Mouse (Mus musculus) ES-CJ7 (cell line): ENCODE measurements at regions not wholly inside any gene's neighbourhood (a gene's known extent, or its start where the extent isn't known, plus 50 kb on each side); places are given as distances from the start of the nearest gene placed in this dataset.
A peak's percentile ranks its signal among the peaks of the same experiment; 100 is the strongest.

Source experiments
- DNase-seq: peaks from one replicate; pipeline ENCODE4 v3.0.0; 2011; ENCODE audit warnings: low read depth, low spot score

- no peak for DNase-seq
Measured at GRCm38 (mm10) chr1:72002471-72003116, 209.5 kb downstream of the Mreg start.

GRCm38 (mm10) chr1:72000741-72001140 lies 211.4 kb downstream of the Mreg start:
- no peak for DNase-seq

- no peak for DNase-seq
Measured at GRCm38 (mm10) chr1:71996828-71997227, 215.3 kb downstream of the Mreg start.

- no peak for DNase-seq
Measured at GRCm38 (mm10) chr1:71996234-71996619, 215.9 kb downstream of the Mreg start.

- no peak for DNase-seq
Measured at GRCm38 (mm10) chr1:71995573-71996233, 216.4 kb downstream of the Mreg start.

- DNase-seq, result no peak
Measured at GRCm38 (mm10) chr1:71990936-71991335, 221.2 kb downstream of the Mreg start.

GRCm38 (mm10) chr1:71988086-71988485 lies 224.0 kb downstream of the Mreg start:
- no peak for DNase-seq

- no peak for DNase-seq
Measured at GRCm38 (mm10) chr1:71986047-71986446, 226.1 kb downstream of the Mreg start.

- peak; percentile 13 for DNase-seq
Measured at GRCm38 (mm10) chr1:71983786-71984185, 228.3 kb downstream of the Mreg start.

- DNase-seq, result no peak
Measured at GRCm38 (mm10) chr1:71982423-71983262, 229.5 kb downstream of the Mreg start.

GRCm38 (mm10) chr1:71980624-71981023 lies 231.5 kb downstream of the Mreg start:
- no peak for DNase-seq

- DNase-seq, result no peak
Measured at GRCm38 (mm10) chr1:71979261-71979660, 232.8 kb downstream of the Mreg start.

GRCm38 (mm10) chr1:71977361-71977760 lies 234.7 kb downstream of the Mreg start:
- DNase-seq, result no peak

- DNase-seq, result no peak
Measured at GRCm38 (mm10) chr1:71974715-71975114, 237.4 kb downstream of the Mreg start.

- DNase-seq, result no peak
Measured at GRCm38 (mm10) chr1:71971943-71972342, 240.2 kb downstream of the Mreg start.

GRCm38 (mm10) chr1:71970771-71971170 lies 241.3 kb downstream of the Mreg start:
- DNase-seq, result no peak

GRCm38 (mm10) chr1:71967574-71968104 lies 244.5 kb downstream of the Mreg start:
- no peak for DNase-seq

- no peak for DNase-seq
Measured at GRCm38 (mm10) chr1:71964450-71965126, 247.5 kb downstream of the Mreg start.

GRCm38 (mm10) chr1:71956940-71957339 lies 255.2 kb downstream of the Mreg start:
- DNase-seq, result no peak

- no peak for DNase-seq
Measured at GRCm38 (mm10) chr1:71955331-71955730, 256.8 kb downstream of the Mreg start.

GRCm38 (mm10) chr1:71953292-71953691 lies 258.8 kb downstream of the Mreg start:
- DNase-seq, result no peak

GRCm38 (mm10) chr1:71949549-71949948 lies 262.6 kb downstream of the Mreg start:
- DNase-seq, result no peak
